Mouse (Mus musculus): ENCODE results near the gene Zfp639.
A peak's percentile ranks its signal among the peaks of the same experiment; 100 is the strongest.

Gene Zfp639

DNA sequence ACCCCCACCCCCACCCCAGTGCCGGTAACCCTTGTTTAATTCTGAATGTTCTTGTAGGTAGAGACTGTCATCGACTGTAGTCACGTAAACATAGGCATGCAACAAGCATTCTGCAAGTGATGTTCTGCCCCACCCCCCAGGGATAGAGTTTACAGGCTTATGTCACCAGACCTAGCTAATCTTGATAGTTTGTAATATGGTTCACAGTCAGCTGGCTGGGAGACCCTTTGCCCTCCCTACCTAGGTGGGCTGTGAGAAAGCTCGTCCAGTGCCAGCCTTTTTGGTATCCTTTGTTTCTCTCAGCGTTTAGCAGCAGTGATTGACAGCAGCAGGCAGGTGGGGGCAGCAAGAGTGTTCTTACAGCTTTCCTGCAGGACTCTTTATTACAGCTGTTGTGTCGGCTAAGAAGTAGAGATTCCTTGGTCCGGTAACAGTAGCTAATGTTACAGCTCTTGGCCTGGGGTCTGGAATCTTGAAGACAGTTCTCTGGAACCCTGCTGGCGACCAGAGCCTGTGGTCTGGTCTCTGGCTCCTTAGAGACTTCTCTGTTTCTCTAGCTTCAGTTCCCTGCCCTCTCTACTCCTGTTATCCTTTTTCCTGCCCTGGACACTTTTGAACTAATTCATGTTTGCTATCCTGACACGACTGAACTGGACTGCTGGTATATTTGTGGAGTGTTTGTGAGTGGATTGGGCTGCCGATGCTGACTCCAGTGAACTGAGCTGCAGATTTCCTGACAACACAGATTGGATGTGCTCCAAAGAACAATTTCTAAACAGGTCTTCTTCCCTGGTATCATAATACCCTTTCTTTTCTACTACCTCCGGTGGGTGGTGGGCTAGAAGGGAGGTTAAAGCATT, 3.5 kb upstream of the Zfp639 start:
- no peak for DNase-seq

DNA sequence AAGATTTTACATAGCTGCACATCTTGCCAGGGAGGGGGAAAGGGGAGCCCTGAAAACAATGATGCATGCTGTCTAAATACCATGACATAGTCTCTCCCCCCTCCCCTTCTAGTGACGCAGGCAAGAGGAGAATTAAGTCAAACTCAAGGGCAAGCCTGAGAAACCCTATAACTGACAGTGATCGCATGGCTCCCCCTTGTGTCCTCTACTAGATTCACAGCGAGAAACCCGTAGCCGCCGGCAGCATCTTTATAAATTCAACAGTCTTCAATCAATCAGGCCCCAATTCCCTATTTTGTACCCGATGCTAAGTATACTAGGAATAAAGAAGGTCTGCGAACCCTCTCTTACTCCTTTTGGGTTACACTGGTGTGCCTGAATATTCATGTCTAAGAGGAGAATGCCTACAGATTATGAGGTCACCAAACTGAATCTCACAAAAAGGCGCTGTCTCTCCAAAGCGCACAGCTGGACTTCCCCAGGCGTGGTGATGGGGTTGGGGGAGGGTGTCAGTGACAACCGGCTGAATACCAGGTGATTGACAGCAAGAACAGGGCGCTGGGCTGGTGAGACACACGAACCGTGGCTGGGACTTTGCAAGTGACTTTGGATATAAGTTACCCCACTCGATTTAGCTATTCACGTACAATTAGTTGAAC, 1.3 kb upstream of the Zfp639 start:
- DNase-seq = peak; percentile 61

DNA sequence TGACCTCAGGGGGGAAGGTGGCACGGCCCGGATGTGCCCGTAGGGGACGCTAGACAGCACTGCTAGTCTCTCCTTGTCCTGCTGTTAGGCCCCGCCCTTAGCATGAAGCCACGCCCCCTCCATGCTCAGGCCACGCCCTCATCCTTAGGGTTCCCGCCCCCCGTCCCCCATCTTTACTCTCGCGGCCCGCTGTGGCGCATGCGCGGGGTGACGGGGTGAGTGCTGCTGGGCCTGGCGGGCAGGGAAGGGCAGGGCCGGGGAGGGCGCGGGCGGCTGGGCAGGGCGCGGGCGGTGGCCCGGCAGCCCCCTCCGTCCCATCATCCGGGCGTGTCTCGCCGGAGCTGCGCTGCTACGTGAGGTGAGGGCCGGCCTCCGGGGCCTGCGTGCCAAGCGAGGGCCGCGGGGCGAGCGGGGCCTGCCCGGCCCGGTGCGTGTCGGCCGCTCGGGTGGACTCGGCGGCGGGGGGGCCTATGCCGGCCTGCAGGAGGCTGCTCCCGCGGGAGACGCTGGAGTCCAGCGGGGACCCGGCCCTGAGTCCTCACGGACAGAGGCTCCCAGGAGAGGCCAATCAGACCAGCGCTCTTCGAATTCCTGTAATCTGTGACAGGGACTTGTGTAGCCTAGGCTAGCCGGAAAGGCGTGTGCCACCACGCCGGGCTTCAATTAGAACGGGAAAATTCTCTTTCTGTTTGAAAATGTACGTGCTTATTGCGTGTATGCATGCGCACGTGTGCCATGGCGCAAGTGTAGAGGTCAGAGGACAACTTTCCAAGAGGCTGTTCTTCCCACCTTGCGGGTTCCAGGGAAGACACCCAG, 524 bp downstream of the Zfp639 start:
- peak; percentile 95 for DNase-seq

DNA sequence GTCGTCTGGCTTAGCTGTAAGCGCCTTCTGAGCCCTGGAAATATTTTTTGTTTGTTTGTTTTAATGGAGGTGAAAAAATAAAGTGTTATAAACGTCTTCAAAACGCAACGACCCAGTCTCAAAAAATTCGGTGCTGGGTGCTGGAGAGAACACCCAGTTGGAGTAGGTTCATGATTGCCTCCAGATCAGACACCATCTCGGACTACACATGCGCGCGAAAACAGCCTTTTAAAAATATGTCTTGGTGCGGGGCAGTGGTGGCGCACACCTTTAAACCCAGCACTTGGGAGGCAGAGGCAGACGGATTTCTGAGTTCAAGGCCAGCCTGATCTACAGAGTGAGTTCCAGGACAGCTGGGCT, 1.1 kb downstream of the Zfp639 start:
- peak; percentile 31 for DNase-seq

GRCm38 (mm10) chr3:32512686-32513284, 2.7 kb downstream of the Zfp639 start:
- DNase-seq = no peak

DNA sequence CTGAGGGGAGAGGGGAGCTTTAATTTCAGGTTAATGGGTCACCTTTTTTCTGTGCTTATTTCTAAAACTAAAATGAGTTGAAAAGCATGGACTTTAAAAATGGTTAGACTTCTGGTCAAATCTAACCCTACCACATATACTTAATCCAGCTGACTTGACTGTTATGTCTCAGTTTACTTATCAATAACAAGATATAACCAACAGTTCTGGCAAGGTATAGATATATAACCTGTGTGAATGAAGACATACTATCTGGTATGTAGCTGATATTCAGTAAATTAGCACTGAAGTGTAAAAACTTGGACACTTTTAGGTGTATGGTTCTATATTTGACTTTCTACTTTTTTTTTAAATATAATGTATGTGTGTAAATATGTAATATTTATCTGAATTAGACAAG, 3.5 kb downstream of the Zfp639 start:
- DNase-seq = no peak

- DNase-seq = no peak
Observed at GRCm38 (mm10) chr3:32527181-32527580, 17.1 kb downstream of the Zfp639 start.

GRCm38 (mm10) chr3:32529303-32529898, 19.3 kb downstream of the Zfp639 start, which contains the start of gene Mfn1:
TSS of gene Mfn1 (plus strand) at chr3:32529465.
- peak; percentile 94 for DNase-seq

GRCm38 (mm10) chr3:32530041-32530440, 20.0 kb downstream of the Zfp639 start:
- no peak for DNase-seq

DNA sequence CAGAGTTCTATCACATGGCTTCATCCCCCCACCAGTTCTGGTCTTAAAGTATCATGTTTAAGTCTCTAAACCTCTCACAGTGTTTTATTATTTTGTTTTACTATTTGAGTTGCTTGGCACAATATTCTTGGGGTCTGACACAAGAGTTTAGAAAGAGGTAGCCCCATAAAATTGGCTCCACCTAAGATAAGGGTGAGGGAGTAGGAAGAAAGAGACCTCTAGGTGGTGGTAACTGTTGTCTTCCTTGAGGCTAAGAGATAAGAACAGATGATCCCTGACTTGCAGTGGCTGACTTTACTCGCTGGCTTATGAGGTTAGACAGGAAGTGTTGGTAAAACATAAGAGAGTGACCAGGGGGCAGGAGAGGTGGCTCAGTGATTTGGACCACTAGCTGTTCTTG, 25.6 kb downstream of the Zfp639 start:
- no peak for DNase-seq

DNA sequence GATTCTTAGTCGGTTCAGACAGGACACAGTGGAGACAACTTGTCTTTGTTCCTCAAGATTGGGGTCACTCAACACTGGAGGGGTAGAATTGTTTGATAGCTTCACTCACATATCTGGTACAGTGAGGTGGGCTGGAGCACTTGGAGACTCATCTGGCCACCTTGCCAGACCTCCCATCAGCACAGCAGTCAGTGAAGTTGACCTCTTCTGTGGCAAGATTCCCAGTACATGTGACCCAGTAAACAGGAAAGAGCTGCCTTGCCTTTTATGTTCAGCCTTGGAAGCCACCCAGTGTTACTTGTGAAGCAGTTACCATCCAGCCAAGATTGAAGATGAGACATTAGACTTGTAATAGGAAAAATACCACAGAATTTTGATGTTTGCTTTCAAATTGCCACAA, 27.5 kb downstream of the Zfp639 start:
- no peak for DNase-seq

DNA sequence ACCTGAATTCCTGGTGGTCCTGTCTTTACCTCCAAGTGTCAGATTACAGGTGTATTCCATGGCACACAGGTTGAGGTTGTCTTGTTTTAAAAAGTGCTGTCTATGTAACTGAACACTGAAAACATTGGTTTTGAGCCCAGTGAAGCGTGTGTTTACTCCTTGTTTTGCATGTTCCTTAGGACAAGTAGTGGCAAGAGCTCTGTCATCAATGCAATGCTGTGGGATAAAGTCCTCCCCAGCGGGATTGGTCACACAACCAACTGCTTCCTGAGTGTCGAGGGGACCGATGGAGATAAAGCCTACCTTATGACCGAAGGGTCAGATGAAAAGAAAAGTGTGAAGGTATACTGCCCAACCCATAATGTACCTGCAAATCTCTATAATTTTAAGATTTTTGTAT, 28.0 kb downstream of the Zfp639 start:
- DNase-seq = no peak

- peak; percentile 36 for DNase-seq
Observed at GRCm38 (mm10) chr3:32553061-32553460, 43.0 kb downstream of the Zfp639 start.

DNA sequence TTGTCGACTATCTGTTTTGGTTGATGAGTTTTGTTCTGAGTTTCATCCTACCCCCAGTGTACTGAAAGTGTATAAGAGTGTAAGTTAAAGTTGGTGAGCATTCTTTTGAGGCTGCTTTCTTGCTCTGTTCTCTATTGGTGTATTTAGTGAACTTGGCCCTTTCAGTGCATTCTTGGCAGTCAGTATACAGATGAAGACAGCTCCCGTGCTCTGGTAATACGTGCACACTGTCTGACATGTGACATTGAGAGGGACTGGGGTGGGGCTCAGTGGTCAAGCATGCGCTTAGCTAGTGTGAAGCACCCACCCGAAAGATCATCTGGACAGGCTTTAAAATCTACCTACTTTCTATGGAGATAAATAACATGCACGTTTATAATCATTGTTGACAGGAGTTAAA, 53.3 kb downstream of the Zfp639 start:
- no peak for DNase-seq
